Mouse (Mus musculus) E14TG2a.4 (cell line): ENCODE results near the gene Jmjd8.

ENCODE experiments used
- CTCF ChIP-seq: conservative IDR thresholded peaks from 2 replicates; pipeline ENCODE4 v1.5.1; 2014; ENCODE audit warnings: low read length
- NANOG ChIP-seq: IDR thresholded peaks from 2 replicates; pipeline ENCODE4 v1.6.1; 2014; ENCODE audit warnings: borderline replicate concordance, low read length, mixed read lengths
- POU5F1 ChIP-seq: IDR thresholded peaks from 2 replicates; pipeline ENCODE4 v1.6.1; 2014; ENCODE audit warnings: low read length, borderline replicate concordance

- TF ChIP-seq CTCF = no peak
- TF ChIP-seq NANOG = no peak
- TF ChIP-seq POU5F1 = no peak
Observed at GRCm38 (mm10) chr17:25875171-25876136, 46.8 kb downstream of the Jmjd8 start.
